Mouse (Mus musculus): ENCODE measurements around the gene Mga. TPM values are rescaled to one million over a fixed set of nuclear protein-coding genes. Genes with fewer than 3 reads are reported as not detected.

Mga gene
- total RNA-seq, 2 experiments from 2014 or later: 59.4 to 65.6 TPM

DNA sequence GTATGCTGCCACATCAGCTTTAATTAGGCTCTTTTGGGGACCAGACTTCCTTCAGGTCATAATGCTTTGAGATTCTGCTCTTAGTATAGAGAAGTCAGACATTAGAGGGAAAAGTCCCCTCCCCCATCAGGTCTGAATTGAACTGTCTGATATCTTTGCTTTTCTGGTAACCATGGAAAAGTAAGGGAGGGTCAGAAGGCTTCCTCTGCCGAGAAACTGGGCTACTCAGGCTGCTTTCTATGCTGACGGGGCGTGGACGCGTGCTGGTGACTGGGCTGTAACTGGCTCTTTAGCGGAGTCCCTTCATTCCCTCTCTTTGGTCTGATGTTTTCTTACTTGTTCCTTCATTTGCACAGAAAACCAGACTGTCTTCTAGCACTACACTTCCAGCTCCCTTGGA is 89.3 kb downstream of the Mga start:
- DNase-seq (ENCODE audit: low spot score in 2 of 2): no peak

DNA sequence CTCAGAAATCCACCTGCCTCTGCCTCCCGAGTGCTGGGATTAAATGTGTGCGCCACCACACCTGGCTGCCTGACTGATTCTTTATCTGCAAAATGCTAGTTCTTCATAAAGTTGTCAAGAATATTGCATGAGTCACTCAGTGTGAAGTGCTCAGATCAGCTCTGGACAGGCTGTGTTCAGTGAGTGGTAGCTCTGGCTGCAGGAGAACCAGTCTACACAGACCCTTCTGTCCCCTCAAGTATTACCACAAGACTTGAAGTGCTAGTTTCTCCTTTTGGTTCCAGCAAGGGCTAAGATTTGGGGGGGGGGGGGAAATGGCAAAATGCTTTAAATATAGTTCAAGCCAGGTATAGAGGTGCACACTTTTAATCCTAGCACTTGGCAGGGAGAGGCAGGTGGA is 90.4 kb downstream of the Mga start:
- DNase-seq (ENCODE audit: low spot score in 2 of 2): no peak

DNA sequence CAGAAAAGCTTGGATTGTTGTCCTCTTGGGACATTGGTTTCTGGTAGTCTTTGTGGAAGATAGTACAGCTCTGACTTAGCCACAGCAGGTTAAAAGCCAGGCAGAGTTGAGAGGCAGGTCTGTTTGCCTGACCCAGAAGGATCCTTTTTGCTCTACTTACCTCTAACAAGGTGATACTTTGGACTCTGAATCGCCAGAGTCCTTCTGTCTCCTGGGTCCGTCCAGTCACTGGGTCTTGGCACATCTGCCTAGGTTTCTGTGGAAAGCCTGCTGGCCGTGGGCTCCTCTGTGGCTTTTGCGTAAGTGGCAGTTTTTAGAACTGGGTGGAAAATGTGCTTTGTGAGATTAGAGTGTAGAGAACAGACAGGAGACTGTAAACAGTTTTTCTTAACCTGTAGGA is 91.9 kb downstream of the Mga start:
- no peak for DNase-seq (ENCODE audit: low spot score in 2 of 2)

DNA sequence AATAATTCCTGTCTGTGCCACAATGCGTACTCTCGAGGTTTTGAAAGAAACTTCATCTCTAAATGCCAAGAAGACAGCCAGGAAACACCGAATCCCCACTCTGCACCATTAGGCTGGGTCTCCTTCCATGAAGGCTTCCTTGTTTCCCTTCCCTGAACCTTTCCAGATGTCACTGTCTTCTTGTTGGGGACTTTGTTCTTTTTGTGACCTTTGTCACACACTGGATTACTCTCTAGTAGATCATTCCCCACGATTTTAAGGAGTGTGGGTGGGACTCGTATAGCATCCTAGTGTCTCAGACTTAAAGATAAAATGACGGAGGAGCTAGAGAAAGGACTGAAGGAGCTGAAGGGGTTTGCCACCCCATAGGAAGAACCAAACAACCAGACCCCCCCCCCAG is 93.9 kb downstream of the Mga start:
- DNase-seq (ENCODE audit: low spot score in 2 of 2): no peak

DNA sequence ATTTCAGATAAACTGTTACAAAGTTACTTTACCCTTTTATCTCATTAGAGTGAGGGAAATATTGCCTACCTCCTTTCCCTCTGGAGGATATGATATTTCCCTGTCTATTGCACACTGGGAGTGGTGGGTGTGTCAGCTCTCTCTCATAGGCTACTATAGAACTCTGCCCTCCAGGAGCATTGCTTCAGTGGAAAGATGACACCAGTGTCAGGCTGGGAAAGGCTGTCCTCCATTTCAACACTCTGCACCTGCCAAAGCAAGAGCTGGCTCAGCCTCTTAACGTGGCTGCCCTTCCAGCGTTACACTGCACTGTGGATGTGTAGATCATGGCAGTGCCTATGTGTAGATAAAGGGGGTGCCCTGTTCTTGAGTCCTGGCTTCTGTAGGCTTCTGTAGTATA is 95.3 kb downstream of the Mga start:
- DNase-seq (ENCODE audit: low spot score in 2 of 2): no peak

DNA sequence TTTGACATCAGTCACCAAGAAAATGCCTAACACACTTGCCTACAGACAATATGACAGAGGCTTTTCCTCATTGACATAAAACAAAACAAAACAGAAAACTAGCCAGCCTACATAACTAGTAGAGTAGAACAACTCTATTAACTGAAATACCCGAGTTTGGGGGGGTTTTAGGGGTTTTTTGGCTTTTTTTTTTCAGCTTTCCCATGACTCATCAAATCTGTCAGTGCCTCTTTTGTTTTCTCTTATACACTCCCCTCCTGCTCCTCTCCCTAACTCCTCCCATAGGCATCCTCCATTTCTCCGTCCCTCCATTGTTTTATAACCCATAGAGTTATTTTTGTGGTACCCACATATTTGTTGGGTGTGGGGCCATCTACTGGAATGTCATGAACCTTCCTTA is 96.5 kb downstream of the Mga start:
- DNase-seq (ENCODE audit: low spot score in 2 of 2): no peak

DNA sequence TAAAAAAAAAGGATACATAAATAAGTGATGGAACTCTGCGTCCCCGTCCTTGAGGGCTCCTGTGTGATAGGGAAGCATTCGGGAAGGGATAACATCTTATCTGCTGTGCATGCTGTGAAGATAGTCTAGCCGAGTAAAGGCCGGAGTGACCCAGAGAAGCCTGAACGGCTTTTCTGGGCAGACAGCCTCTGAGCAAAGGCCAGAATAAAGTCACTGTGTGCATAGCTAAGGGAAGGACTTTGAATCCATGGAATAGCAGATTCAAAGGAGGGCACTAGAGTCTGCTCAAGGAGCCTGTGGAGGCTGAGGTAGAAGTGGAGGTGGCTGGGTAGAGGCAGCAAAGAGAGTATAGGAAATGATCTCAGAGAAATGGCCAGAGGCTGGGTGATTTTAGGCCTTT is 97.8 kb downstream of the Mga start:
- DNase-seq (ENCODE audit: low spot score in 2 of 2): no peak

DNA sequence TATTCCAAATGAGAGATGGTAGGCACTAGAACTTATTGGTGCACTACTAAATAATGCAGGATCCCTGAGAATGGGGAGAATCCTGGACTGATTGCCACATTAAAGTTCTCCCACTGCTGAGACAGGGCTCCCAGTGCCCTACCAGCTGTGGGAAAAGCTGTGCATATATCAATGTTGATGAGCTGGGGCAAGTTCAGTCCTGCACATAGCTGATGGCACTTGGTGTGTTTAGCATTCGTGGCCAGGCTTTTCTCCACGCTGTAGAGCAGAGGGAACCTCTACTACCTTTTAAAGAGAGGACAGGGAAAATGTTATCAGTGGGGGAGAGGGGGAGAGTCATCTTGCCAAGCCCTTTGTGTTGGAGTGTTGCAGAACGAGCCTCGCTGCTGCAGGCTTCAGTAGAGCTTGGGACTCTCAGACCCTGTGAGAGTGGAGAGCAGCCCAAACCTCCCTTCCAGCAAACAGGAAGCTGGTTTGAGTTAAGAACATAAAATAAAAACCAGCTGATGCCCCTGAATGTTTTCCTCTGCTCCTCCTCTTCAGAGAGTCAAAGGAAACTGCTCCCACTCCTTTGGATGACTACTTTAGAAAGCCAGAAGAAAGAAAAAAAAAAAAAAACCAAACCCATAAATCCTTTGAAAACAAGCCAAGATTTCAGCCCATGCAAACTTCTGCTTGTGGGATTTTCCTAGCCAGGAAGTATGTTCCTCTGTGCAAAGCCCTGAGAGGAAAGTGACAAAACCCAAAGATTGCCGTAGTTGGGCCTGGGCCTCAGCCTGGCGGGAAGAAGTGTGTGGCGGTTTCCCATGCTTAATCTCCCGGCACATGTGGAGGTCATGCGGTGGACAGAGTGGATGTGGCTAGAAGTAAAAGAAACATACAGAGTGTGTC is 98.6 kb downstream of the Mga start:
- DNase-seq (ENCODE audit: low spot score in 2 of 2): no peak

DNA sequence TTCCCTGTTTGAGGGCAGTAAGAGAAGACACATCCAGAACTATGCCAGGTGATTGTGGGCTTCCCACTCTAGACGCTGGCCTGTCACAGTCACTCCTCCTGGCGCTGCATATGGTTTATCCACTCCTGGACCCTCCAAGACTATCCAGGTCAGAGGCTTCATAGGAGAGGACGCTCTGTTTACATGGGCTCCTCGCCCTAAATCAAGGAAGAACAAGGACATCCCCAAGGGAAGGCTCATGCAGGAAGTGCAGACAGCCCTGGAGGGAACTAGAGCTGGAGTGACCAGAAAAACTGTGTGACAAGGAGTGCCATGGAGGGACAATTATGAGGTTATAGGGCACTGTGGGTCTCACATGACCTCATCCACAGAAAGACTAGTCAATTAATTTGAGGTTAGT is 100.3 kb downstream of the Mga start:
- DNase-seq (ENCODE audit: low spot score in 2 of 2): no peak

DNA sequence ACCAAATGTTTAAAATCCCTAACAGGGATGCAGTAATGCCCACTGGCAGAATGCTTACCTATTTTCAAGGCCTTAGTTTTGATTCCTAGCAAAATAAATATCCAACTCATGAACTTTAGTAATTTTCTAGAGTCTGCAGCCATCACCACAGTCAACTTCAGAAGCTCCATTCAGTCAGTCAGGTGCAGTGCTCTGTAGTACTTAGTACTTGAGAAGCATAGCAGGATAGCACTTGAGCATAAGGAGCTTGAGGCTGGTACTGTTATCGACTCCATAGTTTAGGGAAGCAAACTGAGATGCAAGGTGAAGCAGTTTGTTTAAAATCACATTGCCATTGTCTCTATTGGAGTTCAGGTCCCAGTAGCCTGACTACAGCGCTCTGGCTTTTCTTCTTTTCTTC is 102.7 kb downstream of the Mga start:
- DNase-seq (ENCODE audit: low spot score in 2 of 2): no peak

DNA sequence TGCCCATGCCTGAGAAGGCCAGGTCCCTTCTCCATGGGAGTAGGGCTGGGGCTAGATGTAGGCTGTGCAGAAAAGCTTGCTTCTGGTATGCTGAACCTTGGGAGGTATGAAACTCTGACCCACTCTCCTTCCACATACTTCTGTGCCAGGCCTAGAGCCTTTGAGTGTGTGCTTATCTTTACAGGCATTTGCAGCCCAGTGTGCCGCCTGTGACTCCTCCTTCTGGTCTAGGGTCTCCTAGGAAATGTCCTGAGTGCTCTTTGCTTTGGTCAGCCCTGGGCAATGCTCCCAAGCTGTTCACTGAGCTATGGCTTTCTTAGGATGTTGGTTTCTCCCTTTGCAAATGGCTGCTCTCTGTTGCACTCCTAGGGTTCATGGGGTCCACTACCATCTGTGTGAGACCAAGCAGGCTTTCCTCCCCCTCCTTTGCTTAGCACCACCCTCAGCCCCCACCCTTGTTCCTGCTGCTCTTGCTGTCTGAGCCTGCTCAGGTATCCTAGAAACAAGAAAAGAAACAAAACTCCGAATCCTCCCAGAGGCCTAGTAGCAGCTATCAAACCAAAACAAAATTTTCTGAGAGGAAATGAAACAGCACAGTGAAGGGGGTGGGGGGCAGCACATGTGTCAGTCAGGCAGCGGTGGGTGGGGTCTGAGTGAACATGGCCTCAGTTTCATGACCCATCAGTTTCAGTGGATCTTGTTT is 104.0 kb downstream of the Mga start:
- DNase-seq (ENCODE audit: low spot score in 2 of 2): no peak

DNA sequence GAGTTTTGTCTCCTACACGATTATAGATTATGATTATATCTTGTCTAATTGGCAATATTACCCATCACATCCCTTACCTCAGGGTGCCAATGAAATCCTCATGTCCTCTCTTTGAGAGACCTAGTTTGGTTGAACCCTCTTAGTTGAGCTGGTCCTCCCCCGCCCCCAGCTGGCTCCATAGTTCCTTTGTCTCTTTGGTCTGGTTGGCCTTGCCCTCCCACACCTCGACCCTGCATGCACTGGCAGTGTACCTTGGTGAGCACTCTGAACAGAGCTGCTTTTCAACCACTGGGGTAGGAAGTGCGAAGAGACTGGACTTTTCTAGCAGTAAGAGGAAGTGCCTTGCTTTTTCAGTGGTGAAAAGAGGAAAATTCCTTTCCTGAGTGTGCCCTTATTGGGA is 104.9 kb downstream of the Mga start:
- no peak for DNase-seq (ENCODE audit: low spot score in 2 of 2)

DNA sequence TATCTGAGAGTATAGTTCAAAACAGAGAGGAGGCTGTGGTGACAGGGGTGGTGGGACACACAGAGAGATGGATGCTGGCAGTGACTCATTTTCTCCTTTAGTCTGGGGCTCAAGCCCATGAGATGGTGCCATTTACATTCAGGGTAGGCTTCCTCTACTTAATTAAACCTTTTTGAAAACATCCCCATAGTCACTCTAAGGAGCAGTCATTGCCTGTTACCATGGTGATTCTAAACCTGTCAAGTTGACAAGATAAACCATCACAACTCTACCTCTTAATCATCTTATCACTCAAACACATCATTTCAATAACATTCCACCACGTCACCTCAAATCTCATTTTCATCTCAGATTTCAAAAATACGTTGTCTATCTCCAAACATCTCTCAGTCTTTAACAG is 106.9 kb downstream of the Mga start:
- DNase-seq (ENCODE audit: low spot score in 2 of 2): no peak

DNA sequence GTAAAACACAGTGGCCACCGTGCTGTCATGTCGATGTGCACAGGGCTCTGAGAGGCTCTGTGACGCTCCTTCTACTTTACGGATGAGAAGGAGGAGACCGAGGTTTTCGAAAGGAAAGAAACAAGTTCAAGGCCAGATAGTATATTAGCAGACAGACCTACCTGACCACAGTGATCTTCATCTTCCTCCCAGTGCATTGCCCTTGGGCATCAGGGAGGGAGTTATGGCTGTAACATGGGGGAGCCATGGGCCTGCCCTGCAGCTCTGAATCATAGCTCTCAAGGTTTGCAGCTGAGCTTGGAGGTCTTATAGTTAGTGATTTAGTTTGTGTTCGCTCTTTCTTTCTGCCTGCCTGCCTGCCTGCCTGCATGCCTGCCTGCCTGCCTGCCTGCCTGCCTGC is 109.7 kb downstream of the Mga start:
- DNase-seq (ENCODE audit: low spot score in 2 of 2): no peak

DNA sequence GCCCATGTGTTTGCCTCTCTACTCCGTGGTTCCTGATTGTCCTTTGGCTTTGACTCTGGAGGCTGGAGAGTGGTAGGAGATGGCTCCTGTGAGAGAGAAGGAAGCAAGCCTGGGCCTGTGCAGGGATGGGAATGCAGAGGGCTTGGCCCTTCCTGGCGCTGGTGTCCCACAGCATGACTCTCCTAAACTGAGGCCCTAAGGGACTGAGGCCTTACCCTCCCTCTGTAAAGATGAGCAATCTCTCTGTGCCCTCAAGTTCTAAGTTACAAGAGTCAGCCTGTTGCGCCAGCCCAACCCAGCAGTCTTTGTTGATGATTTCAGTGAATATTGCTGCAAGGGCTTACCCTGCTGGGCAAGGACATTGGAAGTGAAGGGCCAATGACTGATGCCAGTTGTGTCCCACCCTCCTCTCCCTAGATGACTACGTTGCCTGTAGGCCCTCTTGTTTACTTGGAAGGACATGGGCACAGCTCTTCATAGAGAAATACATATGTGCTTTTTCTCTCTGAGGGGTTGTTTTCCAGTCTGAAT is 110.7 kb downstream of the Mga start:
- DNase-seq (ENCODE audit: low spot score in 2 of 2): no peak

DNA sequence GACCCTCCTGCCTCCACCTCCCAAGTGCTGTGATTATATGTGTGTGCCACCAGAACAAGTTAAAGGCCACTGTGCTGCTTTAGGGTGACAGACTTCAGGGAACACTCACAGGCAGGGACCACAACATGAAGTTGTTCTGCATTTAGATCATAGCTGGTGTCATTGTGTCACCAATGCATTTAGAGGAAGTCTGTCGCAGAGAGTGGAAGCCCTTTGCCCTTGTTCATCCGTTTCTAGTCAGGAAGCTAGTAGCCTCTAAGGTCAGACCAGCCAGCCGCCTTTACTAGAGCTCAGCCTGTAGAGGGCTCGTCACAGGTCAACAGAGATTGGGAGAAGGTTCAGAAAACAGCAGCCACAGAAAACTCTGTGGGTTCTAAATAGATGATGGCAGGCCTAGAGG is 111.6 kb downstream of the Mga start:
- DNase-seq (ENCODE audit: low spot score in 2 of 2): no peak

DNA sequence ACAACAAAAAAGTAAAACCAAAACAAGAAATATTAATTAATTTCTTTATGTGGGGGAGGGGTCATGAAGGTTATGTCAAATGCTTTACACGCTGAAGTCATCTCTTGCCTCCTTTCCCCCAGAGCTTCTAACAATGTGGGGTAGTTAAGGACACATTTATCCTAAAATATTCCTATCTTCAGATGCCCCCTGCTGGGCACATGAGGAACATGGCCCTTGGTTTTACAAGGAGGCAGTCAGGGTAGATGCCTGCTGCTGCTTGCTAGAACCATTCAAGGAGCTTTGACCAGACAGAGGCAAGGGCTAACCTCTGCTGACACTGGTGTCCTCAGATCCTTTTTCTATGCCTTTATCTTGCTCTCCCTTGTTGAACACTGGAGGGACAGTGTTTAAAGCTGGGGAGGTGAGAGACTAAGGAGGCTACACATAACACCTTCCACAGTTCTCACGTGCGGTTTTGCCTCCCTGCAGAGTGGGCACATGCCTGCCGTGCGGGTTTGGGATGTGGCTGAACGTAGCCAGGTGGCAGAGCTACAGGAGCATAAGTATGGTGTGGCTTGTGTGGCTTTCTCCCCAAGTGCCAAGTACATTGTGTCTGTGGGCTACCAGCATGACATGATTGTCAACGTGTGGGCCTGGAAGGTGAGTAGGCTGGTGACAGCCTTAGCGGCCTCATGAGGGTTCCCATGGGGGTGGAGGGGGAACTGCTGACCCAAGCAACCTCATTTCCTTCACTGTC is 114.6 kb downstream of the Mga start:
- peak; percentile 67 to 72 for DNase-seq (ENCODE audit: low spot score in 2 of 2)

DNA sequence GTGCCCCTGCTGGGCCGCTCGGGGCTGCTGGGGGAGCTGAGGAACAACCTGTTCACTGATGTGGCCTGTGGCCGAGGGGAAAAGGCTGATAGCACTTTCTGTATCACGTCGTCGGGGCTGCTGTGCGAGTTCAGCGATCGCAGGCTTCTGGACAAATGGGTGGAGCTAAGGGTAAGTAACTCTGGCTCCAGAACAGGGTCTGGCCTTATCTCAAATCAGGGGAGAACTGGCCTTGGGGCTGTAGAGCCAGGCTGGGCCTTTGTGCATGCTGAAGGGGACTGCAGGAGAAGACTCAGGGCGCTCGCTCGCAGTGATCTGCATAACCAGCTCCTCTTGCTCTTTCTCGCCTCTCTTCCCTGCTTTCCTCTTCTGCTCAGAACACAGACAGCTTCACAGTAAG is 115.9 kb downstream of the Mga start:
- no peak for DNase-seq (ENCODE audit: low spot score in 2 of 2)

DNA sequence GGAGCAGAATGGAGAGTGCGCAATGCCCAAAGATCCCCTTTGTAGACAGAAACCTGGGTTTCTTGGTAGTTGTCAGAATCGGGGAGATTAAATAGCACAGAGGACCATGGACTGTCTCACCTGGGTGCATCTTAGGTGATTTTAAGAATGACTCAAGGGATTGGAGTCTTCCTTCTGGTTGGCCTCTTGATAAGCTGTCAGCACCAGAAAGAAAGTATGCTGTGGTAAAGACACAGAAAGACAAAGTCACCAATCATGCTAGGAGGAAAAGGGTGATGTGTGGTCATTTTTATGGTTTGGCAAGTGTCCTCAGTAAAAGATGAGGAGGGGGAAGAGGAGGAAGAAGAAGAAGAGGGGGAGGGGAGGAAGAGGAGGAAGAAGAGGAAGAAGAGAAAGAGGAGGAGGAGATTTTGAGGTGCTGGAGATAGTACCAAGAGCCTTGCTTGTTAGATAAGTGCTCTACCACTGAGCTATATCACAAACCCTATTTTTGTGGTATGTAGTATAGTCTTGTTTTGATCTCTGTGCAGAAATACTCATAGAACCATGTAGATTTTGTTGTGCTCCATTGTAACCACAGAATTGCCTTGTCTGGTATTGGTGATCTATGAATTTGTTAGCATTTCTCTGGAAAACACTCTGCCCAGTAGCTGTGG is 116.9 kb downstream of the Mga start:
- no peak for DNase-seq (ENCODE audit: low spot score in 2 of 2)

DNA sequence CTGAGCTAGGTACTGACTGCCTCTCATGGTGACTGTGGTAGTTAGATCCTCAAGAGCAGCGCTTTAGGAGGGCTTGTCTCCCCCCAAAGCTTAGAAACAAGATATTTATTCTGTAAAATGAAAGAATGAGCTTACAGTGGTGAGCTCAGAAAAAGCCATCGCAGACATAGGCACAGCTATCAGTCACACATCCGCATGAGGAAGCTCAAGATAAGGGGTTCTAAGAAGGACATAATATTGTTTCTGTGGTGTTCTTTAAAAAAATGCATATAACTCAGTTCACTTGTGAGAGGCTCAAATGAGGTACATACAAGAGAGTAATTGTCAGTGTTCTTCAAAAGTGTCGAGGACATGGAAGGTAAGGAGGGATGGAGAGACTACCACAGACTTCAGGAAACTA is 118.9 kb downstream of the Mga start:
- no peak for DNase-seq (ENCODE audit: low spot score in 2 of 2)

DNA sequence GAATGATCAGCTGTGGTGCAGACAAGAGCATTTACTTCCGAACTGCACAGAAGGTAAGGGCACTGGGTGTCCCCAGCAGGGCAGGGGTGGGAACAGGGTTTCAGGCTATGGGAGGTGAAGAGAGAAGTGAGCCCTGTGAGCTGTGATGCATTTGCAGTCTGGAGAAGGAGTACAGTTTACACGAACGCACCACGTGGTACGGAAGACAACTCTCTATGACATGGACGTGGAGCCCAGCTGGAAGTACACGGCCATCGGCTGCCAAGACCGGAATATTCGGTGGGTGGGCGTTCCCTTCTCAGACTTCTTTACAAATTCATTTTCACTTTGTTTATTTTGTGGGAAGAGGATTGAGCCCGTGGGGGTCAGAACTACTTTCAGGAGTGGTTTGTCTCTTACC is 120.6 kb downstream of the Mga start:
- DNase-seq (ENCODE audit: low spot score in 2 of 2): no peak

Data from left cerebral cortex, adult 18-20 months (tissue).